ENCODE assay signal across 9 mouse cellular contexts in genomic region chr6:140472345-140472744, GRCm38 (mm10). TPM values are rescaled to one million over a fixed set of nuclear protein-coding genes. Genes with fewer than 3 reads are reported as not detected.
DNase-seq lines count a peak whose midpoint lies in the region; ATAC-seq and TF ChIP-seq lines count a peak whose summit lies in the region.
"Had no signal": no experiment of that assay in that cellular context is flagged by ENCODE, and none has a peak within 500 bp of the region (broad histone marks: within the 10 kb centered on the region; RNA-seq: fewer than 3 reads in every experiment).

No protein-coding gene starts in this region.

- H3K27ac ChIP-seq in forebrain, embryonic 13.5 days = no peak overlapping the region
- H3K27ac ChIP-seq in liver, embryonic 13.5 days = no peak overlapping the region
- H3K27ac ChIP-seq: heart, embryonic 15.5 days had no signal

- H3K27me3 ChIP-seq in C2C12 (ENCODE audit: control insufficient read depth, insufficient read depth, insufficient read length) = no peaks in the 10 kb centered on the region
- no peaks in the 10 kb centered on the region for H3K27me3 ChIP-seq in forebrain, embryonic 13.5 days
- H3K27me3 ChIP-seq in liver, embryonic 13.5 days = no peaks in the 10 kb centered on the region
- H3K27me3 ChIP-seq: heart, embryonic 15.5 days had no signal

- no peak overlapping the region for H3ac ChIP-seq in C2C12 (ENCODE audit: control insufficient read depth, insufficient read length, low read depth)

- WGBS in forebrain, embryonic 13.5 days = 49% methylated on average over 4 of the region's 4 CpGs
- WGBS in liver, embryonic 13.5 days (ENCODE audit: insufficient replicate concordance) = 39% methylated on average over 4 of the region's 4 CpGs

- H3K79me3 ChIP-seq in C2C12 (ENCODE audit: low read depth) = no peaks in the 10 kb centered on the region

- H3K4me2 ChIP-seq in forebrain, embryonic 13.5 days = no peak overlapping the region
- no peak overlapping the region for H3K4me2 ChIP-seq in liver, embryonic 13.5 days
- H3K4me2 ChIP-seq: heart, embryonic 15.5 days had no signal

- no peak for TF ChIP-seq POLR2A in brain, embryonic 14.5 days (IDR thresholded peaks at IDR 0.05; ENCODE audit: borderline replicate concordance, extremely low read depth, insufficient read depth, insufficient read length, poor library complexity, severe bottlenecking)

- ATAC-seq in forebrain, embryonic 13.5 days = peak; percentile 43; the same call in 1 of the 2 replicates
- ATAC-seq in inflammation-experienced regulatory T-cells, adult 6 months = peak; percentile 58
- no peak for ATAC-seq in liver, embryonic 13.5 days (ENCODE audit: low read depth)

- peaks cover 5% of the 10 kb centered on the region; the same call in 1 of the 2 replicates for H3K4me1 ChIP-seq in forebrain, embryonic 13.5 days
- no peaks in the 10 kb centered on the region for H3K4me1 ChIP-seq in liver, embryonic 13.5 days (replicated peaks)

- DNase-seq in adrenal gland, adult (ENCODE audit: inconsistent age in 2 of 2, low spot score in 1 of 2) = peak; percentile 65 to 87
- DNase-seq in adrenal gland, postnatal 4 days (ENCODE audit: low spot score in 2 of 2) = no peak
- DNase-seq in brain, embryonic 14.5 days (ENCODE audit: low read depth) = peak; percentile 77
- peak; percentile 3 for DNase-seq in liver, embryonic 13.5 days
- peak; percentile 71 for DNase-seq in right cerebral cortex, postnatal 14 days

- no peak overlapping the region for H3K9ac ChIP-seq in forebrain, embryonic 13.5 days
- H3K9ac ChIP-seq in liver, embryonic 13.5 days = no peak overlapping the region
- H3K9ac ChIP-seq: heart, embryonic 15.5 days had no signal

- no peaks in the 10 kb centered on the region for H3K36me3 ChIP-seq in C2C12 (ENCODE audit: control insufficient read depth, insufficient read depth)
- H3K36me3 ChIP-seq in forebrain, embryonic 13.5 days (ENCODE audit: poor library complexity, severe bottlenecking) = no peaks in the 10 kb centered on the region
- no peaks in the 10 kb centered on the region for H3K36me3 ChIP-seq in liver, embryonic 13.5 days
- H3K36me3 ChIP-seq: heart, embryonic 15.5 days had no signal

- no peaks in the 10 kb centered on the region for H3K79me2 ChIP-seq in C2C12 (ENCODE audit: control insufficient read depth, insufficient read depth)

- no peaks in the 10 kb centered on the region for H3K9me3 ChIP-seq in forebrain, embryonic 13.5 days (replicated peaks)
- no peaks in the 10 kb centered on the region for H3K9me3 ChIP-seq in liver, embryonic 13.5 days (replicated peaks)
- H3K9me3 ChIP-seq: heart, embryonic 15.5 days had no signal

- H3K4me3 ChIP-seq in C2C12 (ENCODE audit: insufficient read depth, poor library complexity, severe bottlenecking) = no peak overlapping the region
- no peak overlapping the region for H3K4me3 ChIP-seq in forebrain, embryonic 13.5 days
- H3K4me3 ChIP-seq in liver, embryonic 13.5 days (replicated peaks) = no peak overlapping the region
- H3K4me3 ChIP-seq: heart, embryonic 15.5 days had no signal

- peak; percentile 14 for TF ChIP-seq CTCF in C2C12 (IDR thresholded peaks at IDR 0.05; ENCODE audit: control insufficient read depth, insufficient read depth, insufficient read length)
- peak; percentile 66; the same call in 1 of the 2 replicates for TF ChIP-seq CTCF in brain, embryonic 14.5 days (IDR thresholded peaks at IDR 0.05; ENCODE audit: borderline replicate concordance, extremely low read depth, insufficient read depth, insufficient read length)

TF ChIP-seq in C2C12, 6 proteins besides CTCF, POLR2A, EP300 and RAD21:
- TF ChIP-seq CEBPB (IDR thresholded peaks at IDR 0.05; ENCODE audit: low read depth) (no peak), MYOG (IDR thresholded peaks at IDR 0.05; ENCODE audit: control insufficient read depth, extremely low read depth, insufficient read length) (no peak)

RNA-seq across cellular contexts. Expression of gene Plekha5, which starts 48.5 kb away (rescaled TPM):
- 10 to 100 TPM; 51.4 to 67.5 TPM for total RNA-seq in adrenal gland, postnatal 4 days (2021)
- polyA plus RNA-seq in C2C12 (2012; fragmentation: generic; extraction: Trizol) = 13.1 TPM
- polyA plus RNA-seq in brain, embryonic 14.5 days (2012; rRNA removed) = 91.1 and 103 TPM in 2 replicates
- polyA plus RNA-seq in forebrain, embryonic 13.5 days (2015; fragmentation: Nextera tagmentation; extraction: Ambion mirVana) = 32.4 and 36.9 TPM in 2 replicates
- 10 to 100 TPM; 16.2 to 21.7 (median 19.1) TPM for polyA plus RNA-seq in inflammation-experienced regulatory T-cells, adult 6 months (2017; shearing (Covaris generic))
- polyA plus RNA-seq in liver, embryonic 13.5 days (2015; fragmentation: Nextera tagmentation; extraction: Ambion mirVana) = 4.8 and 6.3 TPM in 2 replicates

Comparison
In these comparisons a context has a peak if more than half of its experiments do, and no peak if none do; other contexts are left out.
1. DNase-seq: peak in adrenal gland, adult (2 of 2), brain, embryonic 14.5 days (single experiment), liver, embryonic 13.5 days (single experiment) and right cerebral cortex, postnatal 14 days (single experiment); none in adrenal gland, postnatal 4 days (0 of 2).